In the genomic region with DNA sequence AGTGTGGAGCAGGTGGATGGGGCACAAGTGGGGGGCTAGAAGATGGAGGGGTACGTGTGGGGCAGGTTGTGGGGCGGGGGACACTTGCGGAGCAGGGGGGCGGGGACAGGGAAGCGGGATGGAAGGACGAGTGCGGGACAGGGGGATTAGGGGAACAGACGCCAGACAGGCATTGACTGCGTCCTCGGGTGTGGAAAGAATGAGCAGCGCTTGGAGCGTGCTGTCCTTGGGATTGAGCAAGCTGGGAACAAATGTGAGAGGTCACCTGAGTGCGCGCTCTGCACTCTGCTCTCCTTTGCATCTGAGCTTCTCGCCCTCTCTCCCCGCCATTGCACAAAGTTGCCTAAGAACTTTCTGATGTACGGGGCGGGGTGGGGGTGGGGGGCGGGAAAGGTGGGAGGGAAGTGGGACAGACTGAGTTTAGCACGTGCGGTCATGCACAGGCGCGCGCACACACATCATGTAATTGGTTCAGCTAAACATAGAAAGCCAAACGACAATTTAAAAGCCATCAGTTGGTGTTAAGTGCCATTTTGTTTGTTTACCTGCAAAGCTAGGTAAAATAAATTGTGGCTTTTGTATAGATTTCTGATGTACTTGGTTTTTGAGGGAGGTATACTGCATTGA, we compare ENCODE assay signal across 7 mouse cellular contexts. TPM values are rescaled to one million over a fixed set of nuclear protein-coding genes. Genes with fewer than 3 reads are reported as not detected.
A peak's percentile ranks its signal among the peaks of the same experiment; 100 is the strongest.
DNase-seq lines count a peak whose midpoint lies in the region; ATAC-seq and TF ChIP-seq lines count a peak whose summit lies in the region.

No protein-coding gene starts in this region.

- WGBS in hindbrain, embryonic 10.5 days: under 1% methylated on average over 24 of the region's 25 CpGs
- 0% methylated on average over 25 of the region's 25 CpGs for WGBS in limb, embryonic 13.5 days
- under 1% methylated on average over 25 of the region's 25 CpGs for WGBS in midbrain, embryonic 12.5 days

- H3K4me1 ChIP-seq in E14TG2a.4 (replicated peaks; ENCODE audit: low read depth, low read length): peaks cover 29% of the 10 kb centered on the region
- no peaks in the 10 kb centered on the region; the same call in 1 of the 2 replicates for H3K4me1 ChIP-seq in embryonic fibroblast, embryonic 13.5 days (ENCODE audit: control insufficient read depth, insufficient read depth, low read length)
- H3K4me1 ChIP-seq in hindbrain, embryonic 10.5 days (replicated peaks): peaks cover 15% of the 10 kb centered on the region
- H3K4me1 ChIP-seq in limb, embryonic 13.5 days: peaks cover 8% of the 10 kb centered on the region; the same call in 1 of the 2 replicates
- peaks cover 9% of the 10 kb centered on the region for H3K4me1 ChIP-seq in midbrain, embryonic 12.5 days

- peak; percentile 48 for ATAC-seq in limb, embryonic 13.5 days (ENCODE audit: low FRiP score, low read depth)
- ATAC-seq in midbrain, embryonic 12.5 days (ENCODE audit: low FRiP score, low read depth): peak; percentile 70

- peak; percentile 18 for DNase-seq in T-cell, adult 2 months (ENCODE audit: low spot score)
- peak; percentile 54 for DNase-seq in hindbrain, embryonic 10.5 days (ENCODE audit: low spot score)
- DNase-seq in frontal cortex, postnatal 14 days (ENCODE audit: low spot score in 2 of 2): no peak

- H3K9ac ChIP-seq in limb, embryonic 13.5 days: peak overlapping the region; percentile 78
- peak overlapping the region; percentile 76 for H3K9ac ChIP-seq in midbrain, embryonic 12.5 days (replicated peaks)

- H3K27me3 ChIP-seq in E14TG2a.4 (ENCODE audit: insufficient read depth, low read length): peaks cover 22% of the 10 kb centered on the region
- no peaks in the 10 kb centered on the region; the same call in 1 of the 2 replicates for H3K27me3 ChIP-seq in hindbrain, embryonic 10.5 days (ENCODE audit: insufficient read depth, poor library complexity, severe bottlenecking)
- H3K27me3 ChIP-seq in limb, embryonic 13.5 days: no peaks in the 10 kb centered on the region
- peaks cover 8% of the 10 kb centered on the region for H3K27me3 ChIP-seq in midbrain, embryonic 12.5 days

- TF ChIP-seq POLR2A in embryonic fibroblast, embryonic 13.5 days (IDR thresholded peaks at IDR 0.05; ENCODE audit: low read depth, low read length): no peak

- H3K36me3 ChIP-seq in E14TG2a.4 (ENCODE audit: insufficient read depth, low read length): no peaks in the 10 kb centered on the region
- H3K36me3 ChIP-seq in hindbrain, embryonic 10.5 days: no peaks in the 10 kb centered on the region
- H3K36me3 ChIP-seq in limb, embryonic 13.5 days: no peaks in the 10 kb centered on the region
- no peaks in the 10 kb centered on the region for H3K36me3 ChIP-seq in midbrain, embryonic 12.5 days

- H3K9me3 ChIP-seq in E14TG2a.4 (ENCODE audit: low read length): peaks cover 6% of the 10 kb centered on the region
- H3K9me3 ChIP-seq in hindbrain, embryonic 10.5 days: no peaks in the 10 kb centered on the region
- H3K9me3 ChIP-seq in limb, embryonic 13.5 days: no peaks in the 10 kb centered on the region
- H3K9me3 ChIP-seq in midbrain, embryonic 12.5 days: no peaks in the 10 kb centered on the region

- H3K4me2 ChIP-seq in limb, embryonic 13.5 days (replicated peaks): peak overlapping the region; percentile 92
- H3K4me2 ChIP-seq in midbrain, embryonic 12.5 days (replicated peaks): peak overlapping the region; percentile 83

- H3K4me3 ChIP-seq in E14TG2a.4 (replicated peaks; ENCODE audit: low read length): peak overlapping the region; percentile 83
- H3K4me3 ChIP-seq in embryonic fibroblast, embryonic 13.5 days (ENCODE audit: insufficient read depth, low read length): peak overlapping the region; percentile 71
- H3K4me3 ChIP-seq in hindbrain, embryonic 10.5 days: peak overlapping the region; percentile 80
- peak overlapping the region; percentile 70 for H3K4me3 ChIP-seq in limb, embryonic 13.5 days
- H3K4me3 ChIP-seq in midbrain, embryonic 12.5 days: peak overlapping the region; percentile 72

- no peak overlapping the region for H3K27ac ChIP-seq in embryonic fibroblast, embryonic 13.5 days (ENCODE audit: insufficient read depth, low read length)
- peak overlapping the region; percentile 95 for H3K27ac ChIP-seq in hindbrain, embryonic 10.5 days
- no peak overlapping the region for H3K27ac ChIP-seq in limb, embryonic 13.5 days
- H3K27ac ChIP-seq in midbrain, embryonic 12.5 days (replicated peaks): peak overlapping the region; percentile 88

- TF ChIP-seq CTCF in E14TG2a.4 (conservative IDR thresholded peaks at IDR 0.05; ENCODE audit: low read length): no peak
- TF ChIP-seq CTCF in embryonic fibroblast, embryonic 13.5 days (IDR thresholded peaks at IDR 0.05; ENCODE audit: borderline replicate concordance, insufficient read depth, low read length): no peak

RNA-seq across cellular contexts. Expression of a gene that starts 0.8 kb away (rescaled TPM):
- 21.1 and 30.5 TPM in 2 replicates for polyA plus RNA-seq in embryonic fibroblast, embryonic 13.5 days (2011; ENCODE audit: insufficient read length, low read depth, missing spikeins)
- 27.6 and 28.1 TPM in 2 replicates for polyA plus RNA-seq in hindbrain, embryonic 10.5 days (2016; fragmentation: Nextera tagmentation; extraction: Ambion mirVana)
- polyA plus RNA-seq in limb, embryonic 13.5 days (2015; fragmentation: Nextera tagmentation; extraction: Ambion mirVana): 21.3 and 22.0 TPM in 2 replicates
- polyA plus RNA-seq in midbrain, embryonic 12.5 days (2016; fragmentation: Nextera tagmentation; extraction: Ambion mirVana): 22.6 and 23.0 TPM in 2 replicates

RNA-seq across cellular contexts. Expression of a gene that starts 22.0 kb away (rescaled TPM):
- polyA plus RNA-seq in embryonic fibroblast, embryonic 13.5 days (2011; ENCODE audit: insufficient read length, low read depth, missing spikeins): 21.5 and 27.9 TPM in 2 replicates
- polyA plus RNA-seq in hindbrain, embryonic 10.5 days (2016; fragmentation: Nextera tagmentation; extraction: Ambion mirVana): 74.5 and 77.1 TPM in 2 replicates
- polyA plus RNA-seq in limb, embryonic 13.5 days (2015; fragmentation: Nextera tagmentation; extraction: Ambion mirVana): 90.6 and 91.5 TPM in 2 replicates
- 56.3 and 57.7 TPM in 2 replicates for polyA plus RNA-seq in midbrain, embryonic 12.5 days (2016; fragmentation: Nextera tagmentation; extraction: Ambion mirVana)

RNA-seq across cellular contexts. Expression of a gene that starts 43.6 kb away (rescaled TPM):
- polyA plus RNA-seq in embryonic fibroblast, embryonic 13.5 days (2011; ENCODE audit: insufficient read length, low read depth, missing spikeins): not detected in 2 replicates
- polyA plus RNA-seq in hindbrain, embryonic 10.5 days (2016; fragmentation: Nextera tagmentation; extraction: Ambion mirVana): 0.33 and 0.51 TPM in 2 replicates
- 0.31 and 0.47 TPM in 2 replicates for polyA plus RNA-seq in limb, embryonic 13.5 days (2015; fragmentation: Nextera tagmentation; extraction: Ambion mirVana)
- 0.14 and 0.35 TPM in 2 replicates for polyA plus RNA-seq in midbrain, embryonic 12.5 days (2016; fragmentation: Nextera tagmentation; extraction: Ambion mirVana)

RNA-seq across cellular contexts. Expression of a gene that starts 48.0 kb away (rescaled TPM):
- polyA plus RNA-seq in embryonic fibroblast, embryonic 13.5 days (2011; ENCODE audit: insufficient read length, low read depth, missing spikeins): 62.6 and 80.7 TPM in 2 replicates
- 97.3 and 98.8 TPM in 2 replicates for polyA plus RNA-seq in hindbrain, embryonic 10.5 days (2016; fragmentation: Nextera tagmentation; extraction: Ambion mirVana)
- polyA plus RNA-seq in limb, embryonic 13.5 days (2015; fragmentation: Nextera tagmentation; extraction: Ambion mirVana): 69.1 and 72.5 TPM in 2 replicates
- polyA plus RNA-seq in midbrain, embryonic 12.5 days (2016; fragmentation: Nextera tagmentation; extraction: Ambion mirVana): 86.2 and 89.3 TPM in 2 replicates

RNA-seq across cellular contexts. Expression of a gene that starts 56.9 kb away (rescaled TPM):
- 0.46 and 0.55 TPM in 2 replicates for polyA plus RNA-seq in embryonic fibroblast, embryonic 13.5 days (2011; ENCODE audit: insufficient read length, low read depth, missing spikeins)
- 0.09 and 0.14 TPM in 2 replicates for polyA plus RNA-seq in hindbrain, embryonic 10.5 days (2016; fragmentation: Nextera tagmentation; extraction: Ambion mirVana)
- polyA plus RNA-seq in limb, embryonic 13.5 days (2015; fragmentation: Nextera tagmentation; extraction: Ambion mirVana): 0.15 and 0.17 TPM in 2 replicates
- not detected in 2 replicates for polyA plus RNA-seq in midbrain, embryonic 12.5 days (2016; fragmentation: Nextera tagmentation; extraction: Ambion mirVana)

Comparison
In these comparisons a context has a peak if more than half of its experiments do, and no peak if none do; other contexts are left out.
1. DNase-seq: peak in T-cell, adult 2 months (single experiment) and hindbrain, embryonic 10.5 days (single experiment); none in frontal cortex, postnatal 14 days (0 of 2).
2. H3K27ac ChIP-seq: peak in hindbrain, embryonic 10.5 days (single experiment) and midbrain, embryonic 12.5 days (single experiment); none in embryonic fibroblast, embryonic 13.5 days (single experiment) and limb, embryonic 13.5 days (single experiment).
3. Peak in every context shown above with its lines, with median percentiles within 50 percentile points of each other: H3K4me3 ChIP-seq.